8 mouse cellular contexts compared by ENCODE assay signal in genomic region chr11:87748132-87749119, GRCm38 (mm10). TPM values are rescaled to one million over a fixed set of nuclear protein-coding genes. Genes with fewer than 3 reads are reported as not detected.
DNase-seq lines count a peak whose midpoint lies in the region; ATAC-seq and TF ChIP-seq lines count a peak whose summit lies in the region.

No protein-coding gene starts in this region.

- peak overlapping the region; percentile 76 for H3K9ac ChIP-seq in liver, postnatal 0 days (replicated peaks)
- no peak overlapping the region for H3K9ac ChIP-seq in hindbrain, embryonic 14.5 days

- intact Hi-C loops in heart, postnatal 36 days (cut with DNase I) = no loop called here
- intact Hi-C loops in left cerebral cortex, postnatal 14 days (cut with DNase I) = no loop called here

- peak; percentile 40 for TF ChIP-seq CTCF in liver, postnatal 0 days (IDR thresholded peaks at IDR 0.05; ENCODE audit: low read depth)

- H3K27me3 ChIP-seq in liver, postnatal 0 days (ENCODE audit: insufficient read depth, low read length) = no peaks in the 10 kb centered on the region
- no peaks in the 10 kb centered on the region for H3K27me3 ChIP-seq in hindbrain, embryonic 14.5 days (ENCODE audit: control insufficient read depth, insufficient read depth, low read length)

- DNase-seq in CD4-positive, CD25-positive, alpha-beta regulatory T cell, adult 2 months (ENCODE audit: low read depth, low spot score) = peak; percentile 93
- peak; percentile 91 for DNase-seq in R1 (ENCODE audit: low read depth, low spot score)
- peak; percentile 27 to 34 for DNase-seq in heart, postnatal 36 days
- peak; percentile 82 for DNase-seq in liver, postnatal 0 days
- peak; percentile 93 to 95 for DNase-seq in spleen, postnatal 36 days (ENCODE audit: low spot score in 2 of 2)
- DNase-seq in left cerebral cortex, postnatal 14 days (ENCODE audit: low spot score in 2 of 2) = no peak
- DNase-seq in hindbrain, embryonic 14.5 days (ENCODE audit: low spot score) = no peak
- DNase-seq in right cerebral cortex, adult 18-20 months = no peak

- TF ChIP-seq EP300 in liver, postnatal 0 days (IDR thresholded peaks at IDR 0.05; ENCODE audit: low read depth) = no peak

- 21% methylated on average over 19 of the region's 19 CpGs for WGBS in liver, postnatal 0 days (ENCODE audit: insufficient replicate concordance)
- WGBS in hindbrain, embryonic 14.5 days = 42% methylated on average over 19 of the region's 19 CpGs

- ATAC-seq in liver, postnatal 0 days = peak; percentile 52
- ATAC-seq in hindbrain, embryonic 14.5 days (ENCODE audit: low FRiP score) = no peak

- no peaks in the 10 kb centered on the region for H3K9me3 ChIP-seq in liver, postnatal 0 days (ENCODE audit: low read length)
- no peaks in the 10 kb centered on the region for H3K9me3 ChIP-seq in hindbrain, embryonic 14.5 days (ENCODE audit: control insufficient read depth, low read length)

- peaks cover 54% of the 10 kb centered on the region for H3K4me1 ChIP-seq in liver, postnatal 0 days (ENCODE audit: insufficient read depth)
- no peaks in the 10 kb centered on the region for H3K4me1 ChIP-seq in hindbrain, embryonic 14.5 days (replicated peaks; ENCODE audit: control insufficient read depth, insufficient read depth, low read length)

- H3K4me3 ChIP-seq in liver, postnatal 0 days (ENCODE audit: low read depth, low read length) = peak overlapping the region; percentile 45
- H3K4me3 ChIP-seq in hindbrain, embryonic 14.5 days (replicated peaks; ENCODE audit: low read length) = no peak overlapping the region

- peak overlapping the region; percentile 99 for H3K27ac ChIP-seq in liver, postnatal 0 days (ENCODE audit: low read depth)
- H3K27ac ChIP-seq in hindbrain, embryonic 14.5 days = no peak overlapping the region

- H3K36me3 ChIP-seq in liver, postnatal 0 days (replicated peaks; ENCODE audit: insufficient read depth, low read length) = peaks cover 18% of the 10 kb centered on the region
- H3K36me3 ChIP-seq in hindbrain, embryonic 14.5 days (replicated peaks; ENCODE audit: control insufficient read depth, insufficient read depth) = peaks cover 20% of the 10 kb centered on the region

- peak overlapping the region; percentile 77 for H3K4me2 ChIP-seq in liver, postnatal 0 days (ENCODE audit: low read depth, low read length)
- H3K4me2 ChIP-seq in hindbrain, embryonic 14.5 days (replicated peaks) = no peak overlapping the region

RNA-seq across cellular contexts. Expression of gene Supt4a, which starts 11.1 kb away (rescaled TPM):
- 10 to 100 TPM; 46.5 to 55.3 TPM for total RNA-seq in heart, postnatal 36 days (2021)
- polyA plus RNA-seq in liver, postnatal 0 days (2015; fragmentation: Nextera tagmentation; extraction: Ambion mirVana) = 114 and 120 TPM in 2 replicates
- total RNA-seq in left cerebral cortex, postnatal 14 days (2021) = 10 to 100 TPM; 60.6 to 67.6 TPM
- polyA plus RNA-seq in hindbrain, embryonic 14.5 days (2014; fragmentation: Nextera tagmentation; extraction: Ambion mirVana) = 137 and 152 TPM in 2 replicates

RNA-seq across cellular contexts. Expression of gene Tspoap1, which starts 11.9 kb away (rescaled TPM):
- total RNA-seq in heart, postnatal 36 days (2021) = under 1 TPM in 1 of 2 experiments, not detected in 1; 0.08 TPM
- 0.59 and 1.2 TPM in 2 replicates for polyA plus RNA-seq in liver, postnatal 0 days (2015; fragmentation: Nextera tagmentation; extraction: Ambion mirVana)
- 100 to 1,000 TPM; 154 to 162 TPM for total RNA-seq in left cerebral cortex, postnatal 14 days (2021)
- polyA plus RNA-seq in hindbrain, embryonic 14.5 days (2014; fragmentation: Nextera tagmentation; extraction: Ambion mirVana) = 43.8 and 46.9 TPM in 2 replicates

RNA-seq across cellular contexts. Expression of gene Mpo, which starts 45.0 kb away (rescaled TPM):
- not detected for total RNA-seq in heart, postnatal 36 days (2021)
- polyA plus RNA-seq in liver, postnatal 0 days (2015; fragmentation: Nextera tagmentation; extraction: Ambion mirVana) = 250 and 274 TPM in 2 replicates
- total RNA-seq in left cerebral cortex, postnatal 14 days (2021) = not detected
- polyA plus RNA-seq in hindbrain, embryonic 14.5 days (2014; fragmentation: Nextera tagmentation; extraction: Ambion mirVana) = 0.22 and 0.88 TPM in 2 replicates

Comparison
In these comparisons a context has a peak if more than half of its experiments do, and no peak if none do; other contexts are left out.
1. DNase-seq: peak in CD4-positive, CD25-positive, alpha-beta regulatory T cell, adult 2 months (single experiment), R1 (single experiment), heart, postnatal 36 days (2 of 2), liver, postnatal 0 days (single experiment) and spleen, postnatal 36 days (2 of 2); none in left cerebral cortex, postnatal 14 days (0 of 2), hindbrain, embryonic 14.5 days (single experiment) and right cerebral cortex, adult 18-20 months (single experiment).
2. RNA of gene Tspoap1, which starts 11.9 kb away (total RNA-seq): 154 to 162 TPM in left cerebral cortex, postnatal 14 days; 0.08 TPM in heart, postnatal 36 days; every median in the first group is over 100 times any median in the second.